Mouse (Mus musculus): ENCODE results near the gene Myl9. TPM values are rescaled to one million over a fixed set of nuclear protein-coding genes. Genes with fewer than 3 reads are reported as not detected.
"Not testable (repeated sequence)": the region's sequence is repeated elsewhere in the genome, so short reads cannot be mapped to it uniquely, and the experiment has no call there.

The Myl9 gene
- polyA plus RNA-seq, 1 experiment from 2014 or later, result 1,258 TPM

GRCm38 (mm10) chr2:156814893-156815292 is 39.7 kb downstream of the Myl9 start:
- Histone ChIP-seq H3K27me3 (replicated peaks) (no peaks in the 10 kb centered on the region), H3K4me2 (no peak overlapping the region), H3K9ac (no peak overlapping the region), H3K27ac (peak overlapping the region; percentile 67), H3K4me1 (peaks cover 13% of the 10 kb centered on the region; the same call in 1 of the 2 replicates), H3K4me3 (replicated peaks) (no peak overlapping the region), H3K36me3 (no peaks in the 10 kb centered on the region), H3K9me3 (no peaks in the 10 kb centered on the region)
- WGBS, result 17% methylated on average over 5 of the region's 5 CpGs
- ATAC-seq (ENCODE audit: insufficient read depth, low FRiP score, low read depth), result no peak

DNA sequence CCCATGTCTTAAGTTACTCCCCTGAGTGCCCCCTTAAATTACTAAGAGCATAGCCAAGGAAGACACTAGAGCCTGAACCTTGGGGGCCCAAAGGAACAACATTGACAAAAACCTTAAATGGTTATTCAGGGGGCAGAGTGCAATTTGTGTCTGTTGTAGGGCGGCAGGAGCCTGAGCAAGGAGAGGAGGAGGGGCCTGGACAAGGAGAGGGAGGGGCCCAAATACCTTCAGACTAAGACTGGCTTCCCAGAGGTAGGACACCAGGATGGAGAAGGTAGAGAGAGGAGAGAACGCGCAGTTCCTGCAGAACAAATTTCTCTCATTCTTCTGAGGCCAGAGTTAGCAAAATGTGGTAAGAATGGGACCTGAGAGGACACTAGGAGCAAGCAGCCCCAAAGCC is 40.2 kb downstream of the Myl9 start:
- peaks cover 13% of the 10 kb centered on the region; the same call in 1 of the 2 replicates for H3K4me1 ChIP-seq
- no peaks in the 10 kb centered on the region for H3K9me3 ChIP-seq
- H3K4me2 ChIP-seq, result no peak overlapping the region
- H3K27ac ChIP-seq, result peak overlapping the region; percentile 67; the same call in 1 of the 2 replicates
- H3K4me3 ChIP-seq (replicated peaks), result no peak overlapping the region
- H3K36me3 ChIP-seq, result no peaks in the 10 kb centered on the region
- H3K27me3 ChIP-seq (replicated peaks), result no peaks in the 10 kb centered on the region
- no peak overlapping the region for H3K9ac ChIP-seq
- WGBS, result 52% methylated on average over 3 of the region's 3 CpGs
- no peak for ATAC-seq (ENCODE audit: insufficient read depth, low FRiP score, low read depth)

DNA sequence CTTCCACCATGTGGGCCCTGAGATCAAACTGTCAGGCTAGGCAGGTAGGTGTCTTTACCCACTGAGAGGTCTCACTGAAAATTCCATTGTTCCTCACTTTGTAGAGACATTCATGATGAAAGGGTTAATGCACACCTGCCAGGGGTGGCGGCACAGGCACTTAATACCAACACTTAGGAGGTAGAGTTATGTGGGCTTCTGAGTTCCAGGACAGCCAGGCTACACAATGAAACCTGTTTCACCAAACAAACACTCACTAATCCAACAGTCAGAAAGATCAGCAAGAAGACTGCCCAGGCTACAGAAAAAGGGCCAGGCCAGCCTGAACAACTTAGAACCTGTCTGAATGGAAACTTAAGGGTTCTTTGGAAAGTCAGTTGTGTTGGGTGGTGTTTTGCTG is 40.9 kb downstream of the Myl9 start:
- H3K4me1 ChIP-seq, result peaks cover 13% of the 10 kb centered on the region; the same call in 1 of the 2 replicates
- no peak overlapping the region for H3K27ac ChIP-seq
- no peak overlapping the region for H3K9ac ChIP-seq
- no peaks in the 10 kb centered on the region for H3K36me3 ChIP-seq
- H3K27me3 ChIP-seq (replicated peaks), result no peaks in the 10 kb centered on the region
- WGBS, result 55% methylated on average over 1 of the region's 1 CpGs
- H3K9me3 ChIP-seq, result no peaks in the 10 kb centered on the region
- no peak overlapping the region for H3K4me2 ChIP-seq
- H3K4me3 ChIP-seq (replicated peaks), result no peak overlapping the region
- no peak for ATAC-seq (ENCODE audit: insufficient read depth, low FRiP score, low read depth)

GRCm38 (mm10) chr2:156825128-156825527 is 49.9 kb downstream of the Myl9 start:
- not testable (repeated sequence) for H3K4me2 ChIP-seq; H3K36me3 ChIP-seq; ATAC-seq (ENCODE audit: insufficient read depth, low FRiP score, low read depth); H3K9ac ChIP-seq; H3K27me3 ChIP-seq (replicated peaks); H3K4me1 ChIP-seq; H3K9me3 ChIP-seq; H3K27ac ChIP-seq; H3K4me3 ChIP-seq (replicated peaks)
- WGBS, result 87% methylated on average over 6 of the region's 6 CpGs

Other genes with a start within 250 kb of the Myl9 start
- 28.0 and 30.5 TPM in 2 replicates for gene Aar2, start 227.8 kb upstream of the Myl9 start, polyA plus RNA-seq (2015; fragmentation: Nextera tagmentation; extraction: Ambion mirVana)
- gene Dlgap4, start 161.7 kb upstream of the Myl9 start, polyA plus RNA-seq (2015; fragmentation: Nextera tagmentation; extraction: Ambion mirVana), result 56.3 and 57.0 TPM in 2 replicates
- 41.5 and 45.9 TPM in 2 replicates for gene Tgif2, start 64.6 kb downstream of the Myl9 start, polyA plus RNA-seq (2015; fragmentation: Nextera tagmentation; extraction: Ambion mirVana)
- gene 4930518I15Rik, start 82.5 kb downstream of the Myl9 start, polyA plus RNA-seq (2015; fragmentation: Nextera tagmentation; extraction: Ambion mirVana), result 8.1 and 9.1 TPM in 2 replicates
- gene Rab5if, start 87.7 kb downstream of the Myl9 start, polyA plus RNA-seq (2015; fragmentation: Nextera tagmentation; extraction: Ambion mirVana), result 224 and 234 TPM in 2 replicates
- gene Sla2, start 111.8 kb downstream of the Myl9 start, polyA plus RNA-seq (2015; fragmentation: Nextera tagmentation; extraction: Ambion mirVana), result 0.34 and 0.58 TPM in 2 replicates
- 39.5 and 44.0 TPM in 2 replicates for gene Ndrg3, start 216.6 kb downstream of the Myl9 start, polyA plus RNA-seq (2015; fragmentation: Nextera tagmentation; extraction: Ambion mirVana)
- 27.3 and 29.6 TPM in 2 replicates for gene Dsn1, start 231.7 kb downstream of the Myl9 start, polyA plus RNA-seq (2015; fragmentation: Nextera tagmentation; extraction: Ambion mirVana)

Data from stomach, embryonic 15.5 days (tissue).